Mouse (Mus musculus): ENCODE results near the gene Nf2. TPM values are rescaled to one million over a fixed set of nuclear protein-coding genes. Genes with fewer than 3 reads are reported as not detected.

Nf2 gene
- polyA plus RNA-seq, 1 experiment from 2014 or later: 58.2 TPM

GRCm38 (mm10) chr11:4861816-4862604, 12.7 kb upstream of the Nf2 start:
- no peaks in the 10 kb centered on the region for H3K27me3 ChIP-seq
- H3K4me2 ChIP-seq: no peak overlapping the region
- H3K27ac ChIP-seq: no peak overlapping the region
- 58% methylated on average over 11 of the region's 11 CpGs for WGBS
- no peak overlapping the region for H3K4me3 ChIP-seq
- H3K4me1 ChIP-seq: no peaks in the 10 kb centered on the region
- ATAC-seq: no peak
- no peaks in the 10 kb centered on the region for H3K36me3 ChIP-seq (ENCODE audit: poor library complexity, severe bottlenecking)
- H3K9ac ChIP-seq: no peak overlapping the region
- no peaks in the 10 kb centered on the region for H3K9me3 ChIP-seq (replicated peaks)

- no peak for ATAC-seq
- Histone ChIP-seq H3K9me3 (replicated peaks) (no peaks in the 10 kb centered on the region), H3K4me3 (no peak overlapping the region), H3K36me3 (ENCODE audit: poor library complexity, severe bottlenecking) (no peaks in the 10 kb centered on the region), H3K4me2 (no peak overlapping the region), H3K4me1 (no peaks in the 10 kb centered on the region), H3K27me3 (no peaks in the 10 kb centered on the region), H3K27ac (no peak overlapping the region), H3K9ac (no peak overlapping the region)
- 50% methylated on average over 1 of the region's 1 CpGs for WGBS
Measured at GRCm38 (mm10) chr11:4860986-4861385, 11.7 kb upstream of the Nf2 start.

GRCm38 (mm10) chr11:4858416-4858815, 9.1 kb upstream of the Nf2 start:
- H3K4me2 ChIP-seq: no peak overlapping the region
- ATAC-seq: no peak
- H3K9ac ChIP-seq: no peak overlapping the region
- H3K9me3 ChIP-seq (replicated peaks): no peaks in the 10 kb centered on the region
- 55% methylated on average over 2 of the region's 2 CpGs for WGBS
- H3K27ac ChIP-seq: no peak overlapping the region
- H3K27me3 ChIP-seq: no peaks in the 10 kb centered on the region
- no peaks in the 10 kb centered on the region for H3K4me1 ChIP-seq
- no peaks in the 10 kb centered on the region for H3K36me3 ChIP-seq (ENCODE audit: poor library complexity, severe bottlenecking)
- H3K4me3 ChIP-seq: no peak overlapping the region

- Histone ChIP-seq H3K27me3 (no peaks in the 10 kb centered on the region), H3K36me3 (ENCODE audit: poor library complexity, severe bottlenecking) (no peaks in the 10 kb centered on the region), H3K9me3 (replicated peaks) (no peaks in the 10 kb centered on the region), H3K4me2 (no peak overlapping the region), H3K4me3 (no peak overlapping the region), H3K9ac (no peak overlapping the region), H3K4me1 (peaks cover 5% of the 10 kb centered on the region; the same call in 1 of the 2 replicates), H3K27ac (no peak overlapping the region)
- WGBS: 87% methylated on average over 5 of the region's 5 CpGs
- ATAC-seq: no peak
Measured at GRCm38 (mm10) chr11:4854181-4854580, 4.8 kb upstream of the Nf2 start.

- Histone ChIP-seq H3K4me1 (peaks cover 9% of the 10 kb centered on the region), H3K9me3 (replicated peaks) (no peaks in the 10 kb centered on the region), H3K4me2 (no peak overlapping the region), H3K27ac (no peak overlapping the region), H3K4me3 (no peak overlapping the region), H3K27me3 (no peaks in the 10 kb centered on the region), H3K36me3 (ENCODE audit: poor library complexity, severe bottlenecking) (no peaks in the 10 kb centered on the region), H3K9ac (no peak overlapping the region)
- no peak for ATAC-seq
Measured at GRCm38 (mm10) chr11:4853021-4853420, 3.7 kb upstream of the Nf2 start.

DNA sequence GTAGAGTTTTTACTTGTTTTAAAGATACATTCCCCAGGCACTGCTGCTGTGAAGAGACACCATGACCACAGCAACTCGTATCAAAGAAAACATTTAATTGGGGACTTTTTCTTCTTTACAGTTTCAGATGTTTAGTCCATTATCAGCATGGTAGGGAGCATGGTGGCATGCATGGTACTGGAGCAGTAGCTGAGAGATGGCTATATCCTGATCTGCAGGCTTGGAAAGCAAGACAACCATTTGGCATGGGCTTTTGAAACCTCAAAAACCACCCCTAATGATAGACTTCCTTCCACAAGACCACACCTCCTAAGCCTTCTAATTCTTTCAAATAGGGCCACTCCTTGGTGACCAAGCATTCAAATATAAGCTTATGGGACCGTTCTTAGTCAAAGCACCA, 1.1 kb upstream of the Nf2 start:
- no peak overlapping the region for H3K27ac ChIP-seq
- no peak for ATAC-seq
- H3K4me2 ChIP-seq: peak overlapping the region; percentile 59; the same call in 1 of the 2 replicates
- no peak overlapping the region for H3K4me3 ChIP-seq
- H3K36me3 ChIP-seq (ENCODE audit: poor library complexity, severe bottlenecking): no peaks in the 10 kb centered on the region
- H3K27me3 ChIP-seq: no peaks in the 10 kb centered on the region
- 96% methylated on average over 2 of the region's 2 CpGs for WGBS
- H3K9ac ChIP-seq: no peak overlapping the region
- H3K4me1 ChIP-seq: peaks cover 25% of the 10 kb centered on the region
- H3K9me3 ChIP-seq (replicated peaks): no peaks in the 10 kb centered on the region

DNA sequence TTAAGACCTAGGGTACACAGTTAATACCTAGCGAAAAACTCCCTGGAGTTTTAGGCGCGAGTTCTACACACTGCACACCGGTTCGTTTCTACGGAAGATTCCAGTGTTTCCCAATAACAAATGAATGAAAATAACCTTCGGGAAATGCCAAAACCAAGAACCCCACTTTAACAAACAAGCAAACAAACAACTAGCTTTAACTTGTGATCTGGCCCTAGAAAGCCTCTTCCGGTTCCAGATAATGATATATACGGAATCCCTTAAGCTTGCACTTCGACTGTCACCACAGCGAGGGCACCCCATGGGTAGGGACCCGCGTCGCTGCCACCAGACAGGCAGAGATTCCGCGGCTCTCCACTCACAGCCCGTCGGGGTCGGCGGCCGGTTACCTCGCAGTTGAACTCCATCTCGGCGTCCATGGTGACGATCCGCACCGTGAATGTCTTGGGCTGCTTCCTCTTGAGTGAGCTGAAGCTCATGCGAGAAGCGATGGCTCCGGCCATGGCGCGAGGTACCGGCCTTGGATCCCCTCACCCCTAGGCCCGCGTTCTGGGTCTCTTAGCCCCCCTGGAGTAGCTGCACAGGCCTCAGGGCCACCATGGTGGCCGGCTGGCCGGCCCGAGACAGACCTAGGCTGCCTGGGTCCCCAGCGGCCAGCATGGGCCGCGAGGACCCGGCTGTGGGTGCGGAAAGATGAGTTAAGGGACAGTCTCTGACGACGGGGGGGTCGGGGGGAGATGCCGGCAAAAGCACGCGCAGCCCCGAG, 670 bp downstream of the Nf2 start:
- Histone ChIP-seq H3K27me3 (no peaks in the 10 kb centered on the region), H3K4me1 (peaks cover 25% of the 10 kb centered on the region), H3K4me3 (peak overlapping the region; percentile 90), H3K4me2 (peak overlapping the region; percentile 70), H3K27ac (peak overlapping the region; percentile 57; the same call in 1 of the 2 replicates), H3K9me3 (replicated peaks) (no peaks in the 10 kb centered on the region), H3K36me3 (ENCODE audit: poor library complexity, severe bottlenecking) (no peaks in the 10 kb centered on the region), H3K9ac (peak overlapping the region; percentile 95)
- under 1% methylated on average over 50 of the region's 50 CpGs for WGBS
- peak; percentile 50 for ATAC-seq

DNA sequence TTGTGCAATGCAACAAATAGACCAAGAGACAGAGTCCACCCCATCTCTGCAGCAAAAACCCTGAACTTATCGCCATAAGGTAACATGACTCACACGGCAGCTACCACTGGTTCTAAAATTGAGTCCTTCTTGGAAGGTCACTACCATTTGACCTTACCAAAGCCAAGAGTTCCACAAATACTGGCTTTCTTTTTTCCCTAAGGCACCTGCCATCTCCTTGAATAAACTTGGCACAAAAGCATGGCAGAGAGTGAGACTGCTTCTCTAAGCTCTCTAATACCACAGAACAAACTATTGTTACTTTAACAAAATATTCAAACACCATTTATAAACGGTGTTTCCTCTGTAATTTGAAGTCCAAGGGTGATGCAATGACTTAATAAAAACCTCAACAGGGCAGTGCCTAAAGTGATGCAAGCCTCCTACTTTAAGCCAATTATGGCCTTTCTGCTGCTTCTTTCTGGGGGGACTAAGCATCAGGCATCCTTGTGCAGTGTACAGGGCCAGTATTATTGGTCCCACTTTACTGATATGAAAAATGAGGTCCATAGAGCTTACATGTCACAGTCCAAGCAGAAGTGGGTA, 8.3 kb downstream of the Nf2 start:
- Histone ChIP-seq H3K36me3 (ENCODE audit: poor library complexity, severe bottlenecking) (no peaks in the 10 kb centered on the region), H3K27me3 (no peaks in the 10 kb centered on the region), H3K4me2 (no peak overlapping the region), H3K9me3 (replicated peaks) (no peaks in the 10 kb centered on the region), H3K27ac (no peak overlapping the region), H3K9ac (no peak overlapping the region), H3K4me3 (no peak overlapping the region), H3K4me1 (no peaks in the 10 kb centered on the region)
- 83% methylated on average over 3 of the region's 3 CpGs for WGBS
- ATAC-seq: no peak

DNA sequence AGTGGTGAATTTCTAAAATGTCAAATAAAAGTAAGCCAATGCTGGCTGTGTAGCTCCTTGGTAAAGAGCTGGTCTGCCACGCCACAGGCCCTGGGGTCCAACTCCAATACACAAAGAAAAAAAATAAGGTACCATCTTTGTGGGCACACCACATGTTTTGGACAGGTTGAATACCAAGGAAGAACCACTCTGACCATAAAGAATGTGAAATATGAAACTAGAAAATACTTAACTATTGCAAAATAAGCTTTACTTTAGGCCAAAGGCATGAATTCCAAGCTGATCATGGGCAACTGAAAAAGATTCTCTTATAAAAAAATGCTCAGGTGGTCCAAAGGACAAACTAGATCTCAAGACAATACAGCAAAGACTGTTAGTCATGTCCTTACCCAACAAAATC, 11.1 kb downstream of the Nf2 start:
- no peak for ATAC-seq
- Histone ChIP-seq H3K9ac (no peak overlapping the region), H3K9me3 (replicated peaks) (no peaks in the 10 kb centered on the region), H3K4me3 (no peak overlapping the region), H3K27ac (no peak overlapping the region), H3K4me2 (no peak overlapping the region), H3K36me3 (ENCODE audit: poor library complexity, severe bottlenecking) (no peaks in the 10 kb centered on the region), H3K4me1 (no peaks in the 10 kb centered on the region), H3K27me3 (no peaks in the 10 kb centered on the region)
- 96% methylated on average over 1 of the region's 1 CpGs for WGBS

GRCm38 (mm10) chr11:4837342-4837741, 12.0 kb downstream of the Nf2 start:
- WGBS: 81% methylated on average over 5 of the region's 5 CpGs
- Histone ChIP-seq H3K9ac (no peak overlapping the region), H3K27ac (no peak overlapping the region), H3K36me3 (ENCODE audit: poor library complexity, severe bottlenecking) (no peaks in the 10 kb centered on the region), H3K27me3 (no peaks in the 10 kb centered on the region), H3K4me3 (no peak overlapping the region), H3K9me3 (replicated peaks) (no peaks in the 10 kb centered on the region), H3K4me2 (no peak overlapping the region), H3K4me1 (no peaks in the 10 kb centered on the region)
- no peak for ATAC-seq

DNA sequence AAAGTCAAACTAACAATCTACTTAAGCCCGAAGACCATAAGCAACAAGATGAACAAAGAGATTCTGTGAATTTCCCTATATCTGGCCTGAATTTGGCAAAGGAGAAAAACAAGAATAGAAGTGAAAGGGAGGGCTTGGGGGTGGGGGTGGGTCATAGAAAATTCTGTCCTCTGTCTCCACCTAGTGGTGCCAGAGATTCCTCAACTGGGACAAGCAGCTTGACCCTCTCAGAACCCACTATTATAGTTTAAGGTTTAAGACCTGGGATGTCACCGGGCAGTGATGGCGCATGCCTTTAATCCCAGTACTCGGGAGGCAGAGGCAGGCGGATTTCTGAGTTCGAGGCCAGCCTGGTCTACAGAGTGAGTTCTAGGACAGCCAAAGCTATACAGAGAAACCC, 12.6 kb downstream of the Nf2 start:
- Histone ChIP-seq H3K36me3 (ENCODE audit: poor library complexity, severe bottlenecking) (no peaks in the 10 kb centered on the region), H3K9me3 (replicated peaks) (no peaks in the 10 kb centered on the region)

GRCm38 (mm10) chr11:4835436-4835835, 13.9 kb downstream of the Nf2 start:
- WGBS: 88% methylated on average over 6 of the region's 6 CpGs
- H3K36me3 ChIP-seq (ENCODE audit: poor library complexity, severe bottlenecking): no peaks in the 10 kb centered on the region
- H3K4me3 ChIP-seq: no peak overlapping the region
- peaks cover 2% of the 10 kb centered on the region; the same call in 1 of the 2 replicates for H3K4me1 ChIP-seq
- H3K27ac ChIP-seq: no peak overlapping the region
- no peaks in the 10 kb centered on the region for H3K27me3 ChIP-seq
- H3K4me2 ChIP-seq: no peak overlapping the region
- ATAC-seq: no peak
- H3K9ac ChIP-seq: no peak overlapping the region
- H3K9me3 ChIP-seq (replicated peaks): no peaks in the 10 kb centered on the region

More for the DNA sequence above, 12.6 kb downstream of the Nf2 start:
- Histone ChIP-seq H3K4me3 (no peak overlapping the region), H3K4me1 (no peaks in the 10 kb centered on the region), H3K4me2 (no peak overlapping the region), H3K27me3 (no peaks in the 10 kb centered on the region), H3K27ac (no peak overlapping the region), H3K9ac (no peak overlapping the region)
- 73% methylated on average over 6 of the region's 6 CpGs for WGBS
- ATAC-seq: no peak

Measured in forebrain, embryonic 13.5 days (tissue).